Mouse (Mus musculus): ENCODE measurements around the gene Igsf3. TPM values are rescaled to one million over a fixed set of nuclear protein-coding genes. Genes with fewer than 3 reads are reported as not detected.
A peak's percentile ranks its signal among the peaks of the same experiment; 100 is the strongest.
"Not testable (repeated sequence)": the region's sequence is repeated elsewhere in the genome, so short reads cannot be mapped to it uniquely, and the experiment has no call there.

Gene Igsf3
- total RNA-seq, 4 experiments from 2014 or later, result 16.4 to 17.7 (median 16.9) TPM

DNA sequence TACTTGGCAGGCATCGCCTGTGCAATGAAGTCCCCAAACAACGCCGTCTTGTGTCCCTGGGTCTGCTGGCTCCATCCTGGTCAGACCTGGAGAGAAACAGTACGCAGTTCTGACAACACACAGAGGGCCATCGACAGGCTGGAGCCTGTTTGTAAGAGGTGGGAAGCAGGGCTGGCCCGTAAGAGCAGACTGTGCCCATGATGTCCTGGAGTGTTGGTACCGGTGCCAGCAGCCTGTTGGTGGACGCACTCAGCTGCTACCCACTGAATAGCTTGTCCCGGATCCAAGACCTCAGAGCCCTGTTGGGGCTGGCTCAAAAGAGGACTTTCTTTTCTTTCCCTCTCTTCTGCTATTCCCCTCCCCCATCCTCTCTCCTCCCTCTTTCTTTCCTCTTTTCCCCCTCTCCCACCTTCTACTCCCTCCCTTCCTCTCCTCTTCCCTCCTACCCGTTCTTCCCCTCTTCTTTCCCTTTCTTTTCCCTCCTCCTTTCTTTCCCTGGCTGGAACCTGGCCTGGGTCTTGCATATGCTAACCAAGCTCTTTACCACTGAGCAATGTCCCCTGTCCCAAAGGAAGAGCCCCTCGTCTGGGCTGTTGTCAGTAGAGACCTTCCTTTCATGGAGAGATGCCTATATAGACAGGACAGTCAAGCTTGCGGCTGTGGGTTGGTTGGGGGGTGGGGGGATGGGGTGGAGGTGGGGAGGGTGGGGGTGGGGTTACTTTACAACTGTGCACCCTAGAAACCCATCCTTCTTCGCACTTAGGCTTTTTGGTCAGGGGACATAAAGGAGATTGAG is 27.9 kb downstream of the Igsf3 start:
- DNase-seq (ENCODE audit: low spot score in 2 of 2), result peak in 1 of 2 experiments; percentile 42

DNA sequence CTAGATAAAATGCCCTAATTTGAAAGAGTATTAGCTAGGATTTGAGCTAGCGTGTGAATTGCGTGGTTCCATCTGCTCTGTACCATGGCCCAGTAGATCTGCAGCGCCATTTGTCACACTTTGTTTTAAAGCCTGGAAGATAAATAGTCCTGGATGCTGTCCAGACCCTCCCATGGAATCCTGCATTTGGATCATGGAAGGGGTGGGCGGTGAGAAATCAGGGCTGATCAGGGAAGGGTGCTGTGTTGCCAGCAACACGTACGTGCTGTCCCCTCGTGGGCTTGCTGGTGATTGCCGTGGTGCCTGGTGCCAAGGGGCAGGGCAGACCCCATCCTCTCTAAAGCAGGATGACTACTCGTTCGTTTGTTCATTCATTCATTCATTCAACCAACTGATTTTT is 28.6 kb downstream of the Igsf3 start:
- DNase-seq (ENCODE audit: low spot score in 2 of 2), result peak; percentile 84 to 86

DNA sequence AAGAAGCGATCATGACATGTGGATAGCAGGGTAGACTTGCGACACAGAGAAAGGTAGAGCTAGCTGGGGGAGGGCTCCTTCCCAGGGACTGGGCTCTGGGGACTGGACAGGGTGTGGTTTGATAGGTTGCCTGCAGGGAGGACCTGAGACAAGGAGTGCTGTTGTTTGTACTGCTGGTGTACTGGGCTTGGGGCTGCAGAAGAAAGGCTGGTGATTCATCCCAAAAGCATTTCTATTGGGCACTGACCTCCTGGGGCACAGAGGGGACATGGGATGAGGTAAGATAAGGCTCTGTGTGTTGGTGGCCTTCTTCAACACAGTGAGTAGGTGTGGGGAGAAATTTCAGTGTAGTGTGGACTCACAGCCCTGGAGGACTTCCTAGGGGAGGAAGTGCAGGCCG is 29.2 kb downstream of the Igsf3 start:
- DNase-seq (ENCODE audit: low spot score in 2 of 2), result no peak

DNA sequence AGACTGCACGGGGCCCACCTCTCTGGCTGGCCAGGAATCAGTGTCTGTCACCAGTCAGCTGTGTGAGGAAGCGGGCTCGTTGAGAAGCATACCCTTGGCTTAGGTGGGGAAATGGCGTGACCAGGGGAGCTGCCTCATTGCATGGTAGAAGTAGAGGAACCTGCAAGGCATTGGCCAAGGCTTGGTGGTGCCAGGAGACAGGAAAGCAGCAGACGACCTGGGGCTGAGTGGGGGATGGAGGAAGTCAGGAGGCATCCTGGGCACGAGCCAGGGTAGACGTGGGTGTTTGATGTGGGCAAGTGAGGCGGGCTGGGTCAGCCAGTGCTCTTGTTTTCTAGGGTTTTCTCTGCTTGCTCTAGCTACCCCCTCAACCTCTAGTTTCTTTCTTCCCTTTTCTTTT is 30.7 kb downstream of the Igsf3 start:
- DNase-seq (ENCODE audit: low spot score in 2 of 2), result no peak

DNA sequence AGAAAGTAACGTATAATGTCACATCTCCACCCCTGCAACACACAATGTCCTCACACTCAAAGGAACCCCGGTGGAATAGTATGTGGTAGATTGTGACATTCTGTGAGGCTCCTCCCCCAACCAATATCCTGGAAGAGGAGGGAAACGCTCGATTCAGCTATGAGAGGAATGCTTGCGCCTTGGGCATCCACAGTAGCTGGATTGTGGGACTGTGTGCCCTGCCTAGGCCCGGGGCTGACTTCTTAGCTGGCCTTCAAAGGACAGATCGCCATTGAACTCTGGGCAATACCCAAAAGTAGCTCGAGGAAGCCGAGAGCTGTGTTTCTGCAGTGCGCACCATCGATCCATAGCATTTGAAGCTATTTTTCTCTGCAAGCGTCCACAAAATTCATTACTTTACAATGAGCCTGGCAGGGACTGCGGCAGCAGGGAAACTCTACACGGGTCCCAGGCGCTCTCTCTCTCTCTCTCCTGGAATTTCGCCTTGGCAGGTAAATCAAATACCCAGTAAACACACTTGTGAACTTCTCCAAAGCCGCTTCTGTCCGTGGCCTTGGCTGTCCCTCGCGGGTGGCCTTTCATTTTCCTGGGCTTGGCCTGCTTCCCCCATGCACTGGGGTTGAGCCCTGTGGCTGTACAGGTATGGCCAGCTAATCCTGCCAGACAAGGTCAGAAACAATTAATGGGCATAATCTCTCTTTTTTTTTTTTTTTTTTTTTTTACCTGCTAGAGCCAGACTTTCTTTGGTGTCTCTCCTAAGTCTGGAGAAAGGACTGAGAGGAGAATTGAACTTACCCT is 32.3 kb downstream of the Igsf3 start:
- DNase-seq (ENCODE audit: low spot score in 2 of 2), result no peak

DNA sequence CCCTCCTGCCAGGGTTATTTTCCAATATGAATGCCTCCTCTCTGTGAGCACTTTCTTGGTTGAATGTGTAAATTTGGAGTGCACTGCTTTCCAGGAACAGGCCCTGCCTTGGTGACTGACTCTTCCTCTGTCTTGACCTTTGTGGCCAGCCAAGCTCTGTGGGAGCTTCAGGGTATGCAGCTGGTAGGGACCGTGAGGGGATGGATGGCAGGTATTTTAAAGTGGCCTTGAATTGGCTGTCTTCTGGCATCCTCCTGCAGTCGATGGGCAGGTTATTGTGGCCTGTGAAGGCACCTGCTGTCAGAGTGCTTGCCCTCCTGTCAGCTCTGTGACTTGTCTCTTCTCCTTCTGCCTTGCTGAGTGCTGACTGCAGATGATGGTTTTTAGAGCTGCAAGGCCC is 33.3 kb downstream of the Igsf3 start:
- DNase-seq (ENCODE audit: low spot score in 2 of 2), result no peak

DNA sequence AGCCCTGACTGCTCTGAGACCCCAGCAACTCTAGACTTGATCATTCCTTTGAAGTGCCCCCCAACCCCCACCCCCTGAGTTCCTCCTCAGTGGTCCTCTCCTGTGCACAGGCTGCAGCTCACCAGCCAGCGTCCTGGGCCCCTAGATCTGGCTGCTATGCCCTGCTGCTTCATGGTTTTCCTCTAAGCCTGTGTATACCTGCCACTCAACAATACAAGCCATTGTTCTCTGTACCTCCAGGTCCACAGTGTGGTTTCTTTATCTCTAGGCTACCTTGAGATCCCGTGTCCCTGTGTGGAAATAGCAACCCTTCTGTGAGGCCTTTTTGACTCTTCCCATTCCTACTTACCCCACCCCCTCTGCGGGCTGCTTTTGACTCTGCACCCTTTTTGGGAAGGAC is 33.9 kb downstream of the Igsf3 start:
- DNase-seq (ENCODE audit: low spot score in 2 of 2), result no peak

DNA sequence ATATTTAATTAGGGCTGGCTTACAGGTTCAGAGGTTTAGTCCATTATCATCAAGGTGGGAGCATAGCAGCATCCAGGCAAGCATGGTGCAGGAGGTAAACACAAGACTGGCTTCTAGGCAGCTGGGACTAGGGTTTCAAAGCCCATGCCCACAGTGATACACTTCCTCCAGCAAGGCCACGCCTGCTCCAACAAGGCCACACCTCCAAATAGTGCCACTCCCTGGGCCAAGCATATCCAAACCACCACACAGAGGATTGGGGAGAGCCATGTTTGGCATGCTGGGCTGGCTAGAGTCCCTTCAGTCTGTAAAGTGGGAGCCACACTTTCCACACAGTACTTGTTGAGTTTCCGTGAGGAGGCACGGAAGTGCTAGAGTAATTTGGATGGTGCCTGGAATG is 34.7 kb downstream of the Igsf3 start:
- DNase-seq (ENCODE audit: low spot score in 2 of 2), result no peak

DNA sequence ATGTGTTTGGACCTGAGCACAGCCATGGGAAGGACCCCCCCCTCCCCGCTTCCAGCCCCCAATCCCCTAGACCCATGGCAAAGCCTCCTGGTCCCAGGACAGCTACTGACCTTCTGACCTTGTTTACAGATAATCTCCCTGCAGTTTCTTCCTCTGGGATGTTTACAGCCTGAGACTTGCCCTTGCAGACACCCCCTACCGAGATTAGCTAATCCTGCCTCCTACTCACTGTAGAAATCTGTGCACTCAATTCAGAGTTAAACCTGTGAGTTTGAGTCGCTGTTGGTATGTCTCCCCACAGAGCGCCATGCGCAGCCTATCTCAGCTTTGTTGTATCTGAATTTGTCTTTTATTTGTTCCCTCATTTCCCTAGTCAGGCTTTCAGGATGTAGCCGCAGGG is 35.2 kb downstream of the Igsf3 start:
- DNase-seq (ENCODE audit: low spot score in 2 of 2), result no peak

DNA sequence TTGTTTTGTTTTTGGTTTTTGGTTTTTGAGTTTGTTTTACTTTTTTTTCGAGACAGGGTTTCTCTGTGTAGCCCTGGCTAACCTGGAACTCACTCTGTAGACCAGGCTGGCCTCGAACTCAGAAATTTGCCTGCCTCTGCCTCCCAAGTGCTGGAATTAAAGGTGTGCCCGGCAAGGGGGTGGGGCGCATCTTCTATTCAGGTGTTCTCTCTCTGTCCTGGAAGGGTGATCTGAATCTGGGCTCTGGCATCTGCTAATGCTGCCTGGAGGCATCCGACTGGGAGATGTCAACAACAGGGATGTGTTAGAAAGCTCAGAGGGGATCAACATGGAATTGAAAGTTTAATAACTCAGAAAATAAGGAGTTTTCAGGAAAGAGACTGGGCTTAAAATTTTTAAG is 36.1 kb downstream of the Igsf3 start:
- DNase-seq (ENCODE audit: low spot score in 2 of 2), result not testable (repeated sequence)

DNA sequence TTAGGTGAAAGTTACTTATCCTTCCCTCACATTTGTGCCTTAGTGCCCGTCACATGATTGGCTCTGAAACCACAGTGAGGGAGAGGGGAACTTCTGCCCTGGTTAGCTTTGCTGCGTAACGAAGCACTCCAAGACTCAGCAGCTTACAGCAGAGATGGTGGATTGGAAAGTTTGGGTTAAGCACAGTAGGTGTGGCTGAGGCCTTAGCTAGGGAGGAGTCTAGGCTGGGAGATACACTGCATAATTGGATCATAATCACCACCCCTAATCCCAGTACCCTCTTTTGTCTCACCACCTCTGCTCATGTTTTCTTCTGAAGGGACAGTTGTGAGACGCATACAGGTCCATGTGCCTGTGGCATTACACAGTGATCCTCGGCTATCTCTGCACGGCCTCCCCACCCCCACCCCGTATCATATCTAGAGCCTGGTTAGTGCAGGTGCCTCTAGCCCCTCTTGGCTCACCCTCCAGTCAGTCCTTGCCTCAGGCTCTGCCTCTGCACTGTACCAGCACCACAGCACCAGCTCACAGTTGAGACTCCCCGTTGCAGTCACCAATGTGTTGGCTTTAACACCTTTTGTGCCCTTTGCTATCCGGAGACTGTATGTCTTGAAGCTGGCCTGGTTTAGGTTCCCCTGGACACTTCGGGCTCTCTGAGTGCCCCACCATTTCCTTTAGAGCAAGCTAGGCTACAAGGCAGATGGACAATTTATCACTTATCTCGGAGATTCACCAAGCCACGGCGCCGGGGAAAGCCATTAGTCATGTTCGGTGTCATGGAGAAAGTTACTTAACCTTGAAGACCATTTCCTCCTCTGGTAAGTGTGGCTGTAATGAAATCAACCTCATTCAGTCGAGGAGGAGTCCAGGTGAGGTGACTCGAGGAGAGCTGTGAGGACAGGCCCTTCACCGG is 42.1 kb downstream of the Igsf3 start:
- DNase-seq (ENCODE audit: low spot score in 2 of 2), result no peak

DNA sequence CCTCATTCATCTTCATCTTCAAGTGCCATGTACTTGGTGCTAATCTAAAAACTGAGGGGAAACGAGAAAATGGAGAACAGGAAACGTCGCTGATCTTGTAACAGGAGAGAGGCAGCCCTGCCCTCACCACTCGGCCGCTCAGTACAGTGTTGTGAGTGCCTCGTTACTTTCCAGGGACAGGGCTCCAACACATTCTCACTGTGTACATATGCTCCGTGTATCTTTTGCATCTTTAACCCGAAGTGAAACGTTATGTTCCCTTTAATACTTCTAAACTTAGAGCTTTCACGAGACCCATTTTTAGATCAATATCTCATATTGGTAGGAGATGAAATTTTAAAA is 42.7 kb downstream of the Igsf3 start:
- no peak for DNase-seq (ENCODE audit: low spot score in 2 of 2)

DNA sequence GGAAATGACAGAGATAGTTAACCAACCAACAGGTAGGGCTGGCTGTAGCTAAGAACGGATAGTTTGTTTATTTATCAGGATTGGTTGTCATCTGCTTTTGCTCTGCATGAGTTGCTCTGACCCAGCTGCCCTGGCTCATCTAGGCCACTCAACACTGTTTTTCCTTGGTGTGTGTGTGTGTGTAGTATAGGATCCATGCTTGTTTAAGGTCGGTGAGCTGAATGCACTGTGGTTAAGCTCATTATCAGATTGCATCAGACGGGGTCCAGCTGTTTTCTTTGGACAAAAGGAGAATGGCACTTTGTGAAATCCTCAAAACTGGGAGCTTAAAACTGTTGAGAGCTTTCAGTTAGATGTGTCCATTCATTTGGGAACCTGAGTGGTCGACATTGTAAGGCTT is 46.3 kb downstream of the Igsf3 start:
- no peak for DNase-seq (ENCODE audit: low spot score in 2 of 2)

DNA sequence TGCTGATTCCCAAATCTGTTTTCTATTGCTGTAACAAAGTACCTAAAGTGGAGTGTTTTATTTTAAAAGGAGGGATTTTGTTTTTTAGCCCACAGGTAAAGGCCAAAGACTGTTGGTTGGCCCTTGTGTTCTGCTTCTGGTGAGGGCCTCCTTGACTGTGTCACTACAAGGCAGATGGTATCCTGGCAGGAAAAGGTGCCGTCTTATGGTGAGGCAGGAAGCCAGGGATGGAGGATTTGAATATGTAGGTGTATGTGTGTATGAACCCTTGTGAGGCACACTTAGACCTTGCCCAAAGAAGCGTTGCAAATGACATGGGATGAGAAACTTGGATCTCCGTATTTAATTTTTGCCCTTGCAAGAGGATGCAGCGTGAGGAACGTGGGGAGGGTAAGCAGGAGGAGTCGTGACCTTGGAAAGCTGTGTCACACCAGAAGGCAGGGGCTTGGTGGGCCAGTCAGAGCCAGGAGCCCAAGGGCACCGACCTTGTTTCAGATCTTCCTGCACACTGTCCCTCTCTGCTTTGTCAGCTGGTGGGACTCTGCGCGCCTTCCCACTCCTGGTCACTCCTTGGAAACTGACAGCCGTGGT is 47.5 kb downstream of the Igsf3 start:
- DNase-seq (ENCODE audit: low spot score in 2 of 2), result no peak

DNA sequence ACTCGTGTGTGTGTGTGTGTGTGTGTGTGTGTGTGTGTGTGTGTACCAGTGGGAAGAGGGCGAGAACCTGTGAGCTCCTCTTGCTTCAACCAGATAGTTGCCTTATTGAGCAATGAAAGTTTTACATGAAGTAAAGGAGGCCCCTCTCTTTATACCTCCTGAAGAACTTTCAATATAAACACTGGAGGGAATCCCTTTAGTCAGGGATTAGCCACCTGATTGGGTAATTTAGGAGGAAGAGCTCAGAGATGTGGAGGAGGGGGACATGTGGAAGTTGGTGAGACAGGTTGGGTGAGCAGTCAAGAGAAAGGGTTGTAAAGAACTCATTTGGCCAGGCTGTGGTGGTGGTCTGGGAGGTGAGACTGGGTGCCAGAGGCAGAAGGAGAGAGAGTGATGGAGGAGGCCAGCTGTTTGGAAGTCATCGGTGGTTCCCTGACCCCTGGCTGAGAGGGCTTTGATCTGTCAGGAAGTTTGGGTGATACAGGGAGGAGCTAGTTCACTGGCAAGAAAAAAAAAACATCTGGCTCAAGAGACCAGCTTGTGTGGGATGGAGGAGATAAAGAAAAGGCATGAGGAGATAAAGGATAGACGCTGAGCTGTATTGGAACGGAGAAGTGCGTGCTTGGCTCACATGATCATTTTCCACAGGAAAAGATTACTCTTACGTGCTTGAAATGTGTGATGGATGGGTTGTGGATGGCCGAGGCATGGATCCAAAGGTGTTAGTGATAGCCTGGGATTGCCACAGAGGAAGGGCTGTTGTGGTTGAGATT is 53.3 kb downstream of the Igsf3 start:
- DNase-seq (ENCODE audit: low spot score in 2 of 2), result no peak

DNA sequence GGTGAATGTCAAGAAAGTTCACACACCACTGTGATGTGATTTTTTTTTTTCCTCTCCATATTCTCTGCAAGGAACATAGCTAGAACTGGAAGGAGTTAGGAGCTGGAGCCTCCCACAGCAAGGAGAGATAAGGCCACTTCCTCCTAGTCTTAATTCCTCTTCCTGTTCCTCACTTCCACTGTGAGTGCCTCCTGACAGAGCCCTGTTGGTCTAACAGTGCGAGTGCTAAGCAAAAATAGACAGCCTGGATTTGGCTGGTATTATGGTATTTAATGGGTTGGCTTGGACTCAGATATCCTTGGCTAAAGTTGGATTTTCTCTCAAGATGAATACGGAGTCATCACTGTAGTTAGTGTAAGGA is 53.9 kb downstream of the Igsf3 start:
- no peak for DNase-seq (ENCODE audit: low spot score in 2 of 2)

DNA sequence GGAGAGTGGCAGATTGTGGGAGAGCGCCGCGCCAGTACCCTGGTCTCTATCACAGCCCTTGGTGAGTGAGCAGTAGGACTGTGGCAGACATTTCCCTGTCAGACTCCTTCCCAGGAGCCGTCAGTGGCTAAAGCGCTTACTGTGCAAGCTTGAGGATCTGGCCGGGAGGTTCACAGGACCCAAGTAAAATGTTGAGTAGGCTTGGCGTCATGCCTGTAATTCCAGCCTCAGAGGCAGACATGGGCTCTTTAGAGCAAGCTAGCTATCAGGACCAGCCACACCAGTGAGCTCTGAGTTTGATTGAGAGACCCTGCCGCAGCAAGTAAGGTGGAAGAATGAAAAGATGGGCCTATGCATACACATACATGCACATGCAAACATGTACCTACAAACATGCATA is 58.8 kb downstream of the Igsf3 start:
- DNase-seq (ENCODE audit: low spot score in 2 of 2), result no peak

DNA sequence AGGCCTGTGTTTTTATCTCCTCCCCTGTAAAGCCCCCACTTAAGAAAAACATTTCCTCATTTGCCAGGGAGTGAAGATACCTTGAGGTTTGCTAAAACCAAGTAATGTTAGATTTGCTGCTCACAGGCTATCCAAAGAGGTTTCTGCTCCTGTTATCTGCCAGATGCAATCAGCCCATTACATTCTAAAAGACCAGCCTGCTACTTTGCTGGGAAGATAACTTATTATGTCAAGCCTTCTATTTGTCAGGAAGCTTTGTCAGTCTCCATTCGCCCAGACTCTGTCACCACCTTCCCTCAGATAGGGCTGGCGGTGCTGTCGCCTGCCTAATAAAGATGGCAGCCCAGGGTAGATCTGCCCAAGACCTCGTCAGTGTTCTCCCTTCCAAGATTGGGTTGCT is 59.6 kb downstream of the Igsf3 start:
- DNase-seq (ENCODE audit: low spot score in 2 of 2), result no peak

DNA sequence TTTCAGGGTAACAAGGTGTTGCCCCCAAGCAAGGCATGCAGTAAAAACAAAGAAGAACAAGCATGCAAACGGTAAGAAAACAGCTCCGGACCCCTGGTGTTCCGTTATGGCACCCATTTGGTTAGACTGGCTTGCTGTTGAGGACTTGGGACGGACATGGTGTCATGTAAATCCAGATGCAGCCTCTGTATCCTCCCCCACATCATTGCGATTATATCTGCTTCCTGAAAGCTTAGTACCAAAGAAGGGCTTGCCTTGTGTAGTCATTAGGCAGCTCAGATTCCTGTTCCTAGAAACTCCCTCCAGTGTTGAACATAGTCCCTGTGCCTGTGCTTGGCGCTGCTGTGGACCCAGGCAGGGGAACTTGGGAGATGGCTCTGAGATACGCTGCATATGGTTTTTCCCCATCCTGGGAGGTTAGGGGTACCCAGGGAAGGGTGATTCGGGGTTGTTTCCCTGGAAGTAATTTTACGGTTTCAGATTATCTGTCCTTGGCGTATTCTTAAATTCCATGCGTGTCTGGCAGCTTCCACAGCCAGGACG is 60.2 kb downstream of the Igsf3 start:
- DNase-seq (ENCODE audit: low spot score in 2 of 2), result no peak

DNA sequence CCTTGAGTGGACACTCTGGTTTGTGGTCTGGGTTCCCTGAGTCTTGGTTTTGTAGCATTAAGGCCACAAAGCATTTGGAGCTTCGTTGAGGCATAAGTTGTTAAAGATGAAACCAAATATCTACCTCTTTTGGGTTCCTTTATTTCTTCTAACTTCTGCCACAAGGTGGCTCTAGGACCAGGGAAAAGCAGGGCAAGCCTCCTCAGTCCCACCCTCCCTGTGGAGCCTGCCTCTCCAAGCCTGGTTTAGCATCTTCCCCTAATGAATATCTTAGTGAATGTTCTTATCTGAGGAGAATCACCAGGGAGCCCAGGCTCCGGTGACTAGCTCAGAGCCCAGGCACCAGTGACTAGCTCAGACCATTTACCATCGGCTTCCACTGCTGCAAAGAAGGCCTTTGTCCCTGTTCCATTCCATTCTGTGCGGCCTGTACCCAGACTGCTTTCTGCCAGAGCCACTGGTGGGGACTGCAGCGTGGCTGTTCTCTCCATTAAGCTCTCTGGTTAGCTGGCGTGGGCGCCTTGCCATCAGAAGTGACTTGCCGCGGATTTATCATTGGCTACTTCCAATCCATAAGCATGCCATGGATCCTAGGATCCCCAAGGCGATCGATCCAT is 66.5 kb downstream of the Igsf3 start:
- peak in 1 of 2 experiments; percentile 28 for DNase-seq (ENCODE audit: low spot score in 2 of 2)

Data from layer of hippocampus, adult 8-10 months (tissue).